Mouse (Mus musculus) T-helper 17 cell (primary cell): Measurements from ENCODE around the gene Tcerg1l.

Source experiments
- in situ Hi-C, 2 experiments: fragments of 300-600 bp; cut with MboI, MseI; formaldehyde crosslinking; loops; 1 replicate in 1 of 2; 2 replicates in 1 of 2; pipeline ENCODE4 v1.15.1; 2025; ENCODE audit warnings: high pct_unique_total_duplicates in 2 of 2

Gene Tcerg1l

GRCm38 (mm10) chr7:138224252-138224651 is 173.3 kb downstream of the Tcerg1l start:
- in situ Hi-C loops = no loop called here

- in situ Hi-C loops = no loop called here
Measured at GRCm38 (mm10) chr7:138222951-138223350, 174.6 kb downstream of the Tcerg1l start.

GRCm38 (mm10) chr7:138217556-138218098 is 179.9 kb downstream of the Tcerg1l start:
- in situ Hi-C loops = no loop called here

- in situ Hi-C loops = no loop called here
Measured at GRCm38 (mm10) chr7:138215177-138215830, 182.2 kb downstream of the Tcerg1l start.

GRCm38 (mm10) chr7:138214710-138215109 is 182.8 kb downstream of the Tcerg1l start:
- in situ Hi-C loops = no loop called here

GRCm38 (mm10) chr7:138209769-138210168 is 187.8 kb downstream of the Tcerg1l start:
- in situ Hi-C loops = no loop called here

GRCm38 (mm10) chr7:138205124-138205523 is 192.4 kb downstream of the Tcerg1l start:
- in situ Hi-C loops = no loop called here

GRCm38 (mm10) chr7:138202162-138202832 is 195.2 kb downstream of the Tcerg1l start:
- in situ Hi-C loops = no loop called here

GRCm38 (mm10) chr7:138199333-138200058 is 198.0 kb downstream of the Tcerg1l start:
- in situ Hi-C loops = no loop called here

GRCm38 (mm10) chr7:138196139-138196538 is 201.4 kb downstream of the Tcerg1l start:
- in situ Hi-C loops = no loop called here

- in situ Hi-C loops = no loop called here
Measured at GRCm38 (mm10) chr7:138184197-138184596, 213.3 kb downstream of the Tcerg1l start.

GRCm38 (mm10) chr7:138182216-138182615 is 215.3 kb downstream of the Tcerg1l start:
- in situ Hi-C loops = no loop called here

- in situ Hi-C loops = no loop called here
Measured at GRCm38 (mm10) chr7:138178617-138179016, 218.9 kb downstream of the Tcerg1l start.

- in situ Hi-C loops = no loop called here
Measured at GRCm38 (mm10) chr7:138176026-138176425, 221.5 kb downstream of the Tcerg1l start.

- in situ Hi-C loops = no loop called here
Measured at GRCm38 (mm10) chr7:138170389-138170788, 227.1 kb downstream of the Tcerg1l start.
